Mouse (Mus musculus) heart, postnatal 0 days (tissue): Measurements from ENCODE around the gene Trcg1.

ENCODE experiments used
- CTCF ChIP-seq: IDR thresholded peaks from 2 replicates; pipeline ENCODE4 v1.5.1; 2016; ENCODE audit warnings: antibody characterized with exemption, control low read depth, low read depth
- EP300 ChIP-seq: IDR thresholded peaks from 2 replicates; pipeline ENCODE4 v1.6.1; 2016; ENCODE audit warnings: antibody characterized with exemption, low read depth

GRCm38 (mm10) chr9:57233767-57234166 is 2.6 kb upstream of the Trcg1 start:
- no peak for TF ChIP-seq EP300
- TF ChIP-seq CTCF = no peak
